ENCODE assay signal across 15 mouse cellular contexts in genomic region chr17:63090112-63090511, GRCm38 (mm10).
"Had no signal": no experiment of that assay in that cellular context is flagged by ENCODE, and none has a peak within 500 bp of the region (broad histone marks: within the 10 kb centered on the region; RNA-seq: fewer than 3 reads in every experiment).

No protein-coding gene starts in this region.

- H3K9ac ChIP-seq: neural tube, embryonic 12.5 days; stomach, embryonic 15.5 days had no signal

- H3K27ac ChIP-seq: neural tube, embryonic 12.5 days; stomach, embryonic 15.5 days; stomach, postnatal 0 days had no signal

- H3K9me3 ChIP-seq: neural tube, embryonic 12.5 days; stomach, embryonic 15.5 days had no signal

- DNase-seq: retina, postnatal 1 day; right cerebral cortex, adult 18-20 months; right cerebral cortex, postnatal 14 days; right cerebral cortex, postnatal 25 days; right cerebral cortex, postnatal 4 days; spleen, adult 18-20 months; thymus, adult 18-20 months; thymus, adult 2 months; thymus, postnatal 14 days; thymus, postnatal 25 days; thymus, postnatal 36 days; thymus, postnatal 4 days had no signal

- H3K36me3 ChIP-seq: neural tube, embryonic 12.5 days; stomach, embryonic 15.5 days had no signal

- H3K4me3 ChIP-seq: neural tube, embryonic 12.5 days; stomach, embryonic 15.5 days had no signal

- H3K4me2 ChIP-seq: neural tube, embryonic 12.5 days; stomach, embryonic 15.5 days had no signal

- H3K27me3 ChIP-seq: neural tube, embryonic 12.5 days; stomach, embryonic 15.5 days had no signal

- H3K4me1 ChIP-seq: neural tube, embryonic 12.5 days; stomach, embryonic 15.5 days had no signal
